Mouse (Mus musculus): ENCODE measurements at regions not wholly inside any gene's neighbourhood (a gene's known extent, or its start where the extent isn't known, plus 50 kb on each side); places are given as distances from the start of the nearest gene placed in this dataset.

GRCm38 (mm10) chr2:51417908-51418690 is 209.2 kb upstream of the Tas2r134 start:
- TF ChIP-seq CTCF (IDR thresholded peaks at IDR 0.05; ENCODE audit: borderline replicate concordance, control insufficient read depth, extremely low read depth, insufficient read depth, low read length, poor library complexity) (no peak), POLR2A (IDR thresholded peaks at IDR 0.05; ENCODE audit: control insufficient read depth, extremely low read depth, insufficient read depth, low read length, poor library complexity) (no peak)

Data from thymus, adult 2 months (tissue).